Mouse (Mus musculus): ENCODE measurements at regions not wholly inside any gene's neighbourhood (a gene's known extent, or its start where the extent isn't known, plus 50 kb on each side); places are given as distances from the start of the nearest gene placed in this dataset.
A peak's percentile ranks its signal among the peaks of the same experiment; 100 is the strongest.

- no peak for ATAC-seq (replicated peaks; ENCODE audit: low FRiP score, low TSS enrichment, poor library complexity, severe bottlenecking)
These were observed 54.4 kb downstream of the Irf2bpl start for GRCm38 (mm10) chr12:86830247-86830585.

- peak; percentile 59 for ATAC-seq (replicated peaks; ENCODE audit: low FRiP score, low TSS enrichment, poor library complexity, severe bottlenecking)
These were observed 54.9 kb downstream of the Irf2bpl start for GRCm38 (mm10) chr12:86829581-86830246.

DNA sequence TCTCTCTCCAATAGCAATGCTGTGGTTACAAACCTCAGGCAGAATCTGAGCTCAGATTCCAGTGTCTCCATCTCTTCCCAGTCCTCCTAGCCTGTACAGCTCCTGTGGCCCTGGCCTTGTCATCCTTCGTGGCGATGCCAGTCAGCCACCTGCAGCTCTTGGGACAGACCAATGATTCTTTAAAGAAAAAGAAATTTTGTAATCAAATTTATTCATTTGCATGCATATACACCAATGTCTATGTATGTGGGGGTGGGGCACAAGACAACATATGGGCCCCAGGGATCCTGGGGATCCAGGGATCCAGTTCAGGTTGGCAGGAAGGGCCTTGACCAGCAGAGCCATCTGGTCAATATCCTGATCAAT, 57.4 kb downstream of the Irf2bpl start:
- no peak for ATAC-seq (replicated peaks; ENCODE audit: low FRiP score, low TSS enrichment, poor library complexity, severe bottlenecking)

DNA sequence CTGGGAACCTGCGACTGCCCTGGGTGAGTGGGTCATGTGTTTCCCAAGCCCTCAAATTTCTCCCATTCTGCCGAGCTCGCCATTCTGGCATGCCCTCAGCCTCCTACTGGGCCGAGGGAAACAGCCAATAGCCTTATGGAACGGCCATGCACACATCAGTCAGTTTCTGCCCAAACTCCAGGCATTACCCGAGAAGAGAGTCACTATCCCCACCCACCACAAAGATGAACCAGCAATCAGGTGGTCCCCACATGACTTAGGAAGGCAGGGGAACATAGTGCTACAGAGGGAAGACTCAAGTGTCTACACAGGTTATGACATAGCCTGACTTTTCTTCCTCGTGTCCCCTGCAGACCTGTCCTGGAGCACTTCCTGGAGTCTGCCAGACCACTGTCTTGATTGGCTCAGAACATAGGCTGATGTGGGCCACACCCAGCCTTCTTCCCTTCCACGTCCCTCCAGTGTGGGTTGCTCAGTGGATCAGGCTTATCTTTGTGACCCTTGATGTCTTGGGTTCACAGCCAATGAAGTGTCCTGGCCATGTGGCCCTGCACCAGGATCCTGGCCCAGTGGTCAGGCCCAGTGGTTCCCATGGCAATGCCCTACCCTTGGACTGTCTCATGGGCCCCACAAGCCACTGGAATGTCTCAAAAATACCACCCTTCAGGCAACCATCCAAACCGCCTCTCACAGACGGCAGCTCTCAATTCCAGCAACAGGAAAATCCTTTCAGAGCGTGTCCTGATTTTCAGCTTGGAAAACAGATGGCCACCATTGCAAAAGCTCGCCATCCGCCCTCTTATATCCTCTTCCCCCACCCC, 58.0 kb downstream of the Irf2bpl start:
- no peak for ATAC-seq (replicated peaks; ENCODE audit: low FRiP score, low TSS enrichment, poor library complexity, severe bottlenecking)

- ATAC-seq (replicated peaks; ENCODE audit: low FRiP score, low TSS enrichment, poor library complexity, severe bottlenecking), result no peak
These were observed 58.8 kb downstream of the Irf2bpl start for GRCm38 (mm10) chr12:86825584-86826419.

DNA sequence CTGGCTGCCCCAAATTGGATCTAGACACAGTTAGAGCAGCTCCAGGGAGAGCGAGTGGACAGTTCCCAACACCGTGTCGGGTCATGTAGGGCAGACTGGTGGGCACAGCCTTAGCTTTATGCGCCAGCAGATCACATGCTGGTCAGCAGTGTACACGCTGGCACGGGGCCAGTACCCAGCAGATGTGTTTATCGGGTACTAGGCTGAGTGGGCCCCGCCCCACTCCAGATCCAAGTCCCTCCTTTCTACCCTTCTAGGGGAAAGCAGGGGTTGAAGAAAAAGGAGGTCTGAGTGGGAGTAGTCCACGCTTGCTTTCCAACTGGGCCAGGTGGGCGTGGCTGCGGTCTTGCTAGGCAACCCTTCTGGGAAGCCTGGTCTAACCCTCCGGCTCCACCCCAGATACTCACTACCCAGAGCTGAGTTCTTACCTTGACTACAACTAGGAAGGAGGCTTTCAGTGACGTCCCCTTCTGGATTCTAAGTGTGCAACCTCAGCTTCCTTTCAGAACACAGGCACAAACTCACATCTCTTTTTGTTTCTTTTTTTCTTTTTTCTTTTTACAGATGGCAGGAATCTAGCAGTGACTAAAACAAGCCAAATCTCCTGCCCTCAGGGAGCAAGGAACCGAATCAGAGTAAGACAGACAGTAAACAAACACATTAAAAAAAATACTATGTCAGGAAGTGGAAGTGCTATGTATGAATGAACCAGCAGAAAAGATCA, 59.6 kb downstream of the Irf2bpl start:
- peak; percentile 72 for ATAC-seq (replicated peaks; ENCODE audit: low FRiP score, low TSS enrichment, poor library complexity, severe bottlenecking)

DNA sequence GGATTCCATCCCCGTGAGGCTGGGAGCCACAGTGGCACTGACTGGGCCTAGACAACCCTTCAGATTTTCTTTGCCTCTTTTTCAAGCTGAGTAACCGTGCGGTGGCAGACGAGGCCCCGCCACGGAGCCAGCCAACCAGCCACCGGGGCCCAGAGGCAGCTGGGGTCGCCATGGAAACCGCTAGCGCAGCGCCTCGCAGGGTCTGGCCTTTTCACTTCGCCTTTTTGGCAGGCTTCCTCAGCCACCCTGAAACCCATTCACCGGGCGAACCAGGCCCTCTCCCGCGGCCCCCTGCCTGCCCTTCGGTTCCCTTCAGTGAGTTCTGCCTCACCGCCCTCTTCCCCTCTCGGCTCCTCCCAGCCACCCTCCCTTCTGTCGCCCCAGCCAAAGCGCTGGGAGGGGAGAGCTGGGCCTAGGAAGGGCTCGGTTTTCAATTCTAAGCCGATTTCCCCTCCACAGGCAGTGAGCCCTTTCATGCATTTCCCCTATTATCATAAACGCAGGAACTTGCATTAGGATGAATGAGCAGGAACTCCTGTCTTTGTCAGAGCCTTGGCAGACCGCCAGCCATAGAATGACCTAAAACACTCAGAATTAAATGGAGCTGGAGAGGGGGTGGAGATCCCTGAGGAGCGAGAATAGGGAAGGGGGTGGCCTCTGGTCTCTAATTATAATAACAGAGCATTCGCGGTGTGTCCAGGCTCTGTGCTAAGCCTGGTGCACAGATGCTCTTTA, 60.6 kb downstream of the Irf2bpl start:
- peak; percentile 83 for ATAC-seq (replicated peaks; ENCODE audit: low FRiP score, low TSS enrichment, poor library complexity, severe bottlenecking)

- no peak for ATAC-seq (replicated peaks; ENCODE audit: low FRiP score, low TSS enrichment, poor library complexity, severe bottlenecking)
These were observed 61.1 kb downstream of the Irf2bpl start for GRCm38 (mm10) chr12:86823488-86823854.

- ATAC-seq (replicated peaks; ENCODE audit: low FRiP score, low TSS enrichment, poor library complexity, severe bottlenecking), result no peak
These were observed 63.4 kb downstream of the Irf2bpl start for GRCm38 (mm10) chr12:86821183-86821582.

GRCm38 (mm10) chr12:86819568-86819967, 65.0 kb downstream of the Irf2bpl start:
- ATAC-seq (replicated peaks; ENCODE audit: low FRiP score, low TSS enrichment, poor library complexity, severe bottlenecking), result no peak

GRCm38 (mm10) chr12:86819163-86819562, 65.4 kb downstream of the Irf2bpl start:
- no peak for ATAC-seq (replicated peaks; ENCODE audit: low FRiP score, low TSS enrichment, poor library complexity, severe bottlenecking)

GRCm38 (mm10) chr12:86818201-86818600, 66.4 kb downstream of the Irf2bpl start:
- ATAC-seq (replicated peaks; ENCODE audit: low FRiP score, low TSS enrichment, poor library complexity, severe bottlenecking), result no peak

- no peak for ATAC-seq (replicated peaks; ENCODE audit: low FRiP score, low TSS enrichment, poor library complexity, severe bottlenecking)
These were observed 67.6 kb downstream of the Irf2bpl start for GRCm38 (mm10) chr12:86816702-86817610.

DNA sequence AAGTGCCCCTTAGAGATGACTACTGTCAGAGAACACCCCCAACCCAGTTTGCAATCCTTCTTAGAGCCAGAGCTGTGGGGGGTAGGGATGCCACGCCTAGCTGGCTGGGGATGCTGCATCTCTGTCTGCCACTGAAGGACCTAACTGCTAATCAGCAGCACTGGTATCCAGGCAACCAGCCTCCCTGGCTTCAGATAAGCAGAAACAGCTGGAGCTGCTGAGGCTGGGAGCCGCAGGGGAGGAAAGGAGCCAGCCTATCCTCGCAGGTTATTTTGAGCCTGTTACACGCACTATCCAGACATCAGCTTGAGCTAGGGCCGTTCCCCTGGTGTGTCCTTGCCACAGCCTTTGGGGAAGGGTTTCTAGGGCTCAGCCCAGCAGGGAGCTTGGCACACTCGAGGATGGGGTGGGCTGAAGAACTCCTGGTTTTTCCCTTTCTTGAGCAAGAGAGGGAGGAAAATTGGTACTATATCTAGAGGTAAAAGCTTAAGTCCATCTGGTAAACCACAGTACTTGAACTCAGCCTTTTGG, 68.4 kb downstream of the Irf2bpl start:
- ATAC-seq (replicated peaks; ENCODE audit: low FRiP score, low TSS enrichment, poor library complexity, severe bottlenecking), result peak; percentile 98

- no peak for ATAC-seq (replicated peaks; ENCODE audit: low FRiP score, low TSS enrichment, poor library complexity, severe bottlenecking)
These were observed 69.9 kb downstream of the Irf2bpl start for GRCm38 (mm10) chr12:86814740-86815139.
